11 mouse cellular contexts compared by ENCODE assay signal in the genomic region with DNA sequence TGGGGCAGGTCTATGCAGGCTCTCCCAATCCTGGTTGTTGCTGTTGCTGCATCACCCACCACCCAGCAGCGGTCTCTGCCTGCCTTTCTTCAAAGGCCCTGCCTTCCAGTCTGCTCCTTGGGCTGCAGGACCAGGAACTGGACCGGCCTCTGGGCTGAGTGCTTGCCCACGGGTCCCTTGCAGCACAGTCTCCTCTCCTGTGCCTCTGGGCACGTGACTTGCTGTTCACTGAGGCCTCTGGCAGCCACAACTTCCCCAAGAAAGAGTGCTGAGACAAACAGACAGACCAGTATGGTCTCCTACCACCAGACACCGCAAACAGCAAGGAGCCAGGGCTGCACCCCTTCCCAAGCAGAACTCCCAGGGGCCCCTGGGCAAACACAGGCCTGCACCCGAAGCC. TPM values are rescaled to one million over a fixed set of nuclear protein-coding genes. Genes with fewer than 3 reads are reported as not detected.
DNase-seq lines count a peak whose midpoint lies in the region; ATAC-seq and TF ChIP-seq lines count a peak whose summit lies in the region.
"Had no signal": no experiment of that assay in that cellular context is flagged by ENCODE, and none has a peak within 500 bp of the region (broad histone marks: within the 10 kb centered on the region; RNA-seq: fewer than 3 reads in every experiment).

No protein-coding gene starts in this region.

- peak overlapping the region; percentile 54 for H3K4me2 ChIP-seq in liver, embryonic 11.5 days
- H3K4me2 ChIP-seq in stomach, embryonic 14.5 days (replicated peaks; ENCODE audit: low read depth, low read length): no peak overlapping the region
- H3K4me2 ChIP-seq in forebrain, embryonic 11.5 days (ENCODE audit: low read depth, low read length, severe bottlenecking): no peak overlapping the region
- H3K4me2 ChIP-seq: neural tube, embryonic 13.5 days had no signal

- H3K36me3 ChIP-seq in spleen, adult 2 months (ENCODE audit: control insufficient read depth, insufficient read depth, low read length): no peaks in the 10 kb centered on the region
- no peaks in the 10 kb centered on the region; the same call in 1 of the 2 replicates for H3K36me3 ChIP-seq in liver, embryonic 11.5 days (ENCODE audit: control insufficient read depth, insufficient read depth, low read length)
- H3K36me3 ChIP-seq in stomach, embryonic 14.5 days (ENCODE audit: control insufficient read depth, insufficient read depth, low read length): no peaks in the 10 kb centered on the region
- no peaks in the 10 kb centered on the region for H3K36me3 ChIP-seq in forebrain, embryonic 11.5 days (ENCODE audit: control insufficient read depth, insufficient read depth, low read length)
- H3K36me3 ChIP-seq: neural tube, embryonic 13.5 days had no signal

- no peaks in the 10 kb centered on the region for H3K9me3 ChIP-seq in liver, embryonic 11.5 days (ENCODE audit: control insufficient read depth, low read length)
- no peaks in the 10 kb centered on the region for H3K9me3 ChIP-seq in stomach, embryonic 14.5 days (ENCODE audit: control insufficient read depth, low read depth, low read length)
- H3K9me3 ChIP-seq in forebrain, embryonic 11.5 days (ENCODE audit: control insufficient read depth, low read length): no peaks in the 10 kb centered on the region
- H3K9me3 ChIP-seq: neural tube, embryonic 13.5 days had no signal

- WGBS in spleen, adult 2 months: 30% methylated on average over 6 of the region's 6 CpGs
- WGBS in liver, embryonic 11.5 days: 42% methylated on average over 6 of the region's 6 CpGs
- WGBS in stomach, embryonic 14.5 days: 81% methylated on average over 6 of the region's 6 CpGs
- WGBS in forebrain, embryonic 11.5 days: 73% methylated on average over 6 of the region's 6 CpGs

- H3K4me1 ChIP-seq in spleen, adult 2 months (ENCODE audit: control insufficient read depth, insufficient read depth, insufficient read length): peaks cover 60% of the 10 kb centered on the region
- peaks cover 88% of the 10 kb centered on the region for H3K4me1 ChIP-seq in liver, embryonic 11.5 days (replicated peaks; ENCODE audit: control insufficient read depth, insufficient read depth, low read length)
- peaks cover 36% of the 10 kb centered on the region for H3K4me1 ChIP-seq in stomach, embryonic 14.5 days (ENCODE audit: control insufficient read depth, insufficient read depth, low read length)
- peaks cover 7% of the 10 kb centered on the region for H3K4me1 ChIP-seq in forebrain, embryonic 11.5 days (replicated peaks; ENCODE audit: control insufficient read depth, insufficient read depth, low read length)

- no peak overlapping the region; the same call in 1 of the 2 replicates for H3K4me3 ChIP-seq in gastrocnemius, adult 2 months
- no peak overlapping the region for H3K4me3 ChIP-seq in spleen, adult 2 months (ENCODE audit: extremely low read depth, insufficient read depth, insufficient read length)
- H3K4me3 ChIP-seq in liver, embryonic 11.5 days (ENCODE audit: low read depth, low read length): no peak overlapping the region
- no peak overlapping the region for H3K4me3 ChIP-seq in stomach, embryonic 14.5 days (ENCODE audit: low read depth, low read length)
- H3K4me3 ChIP-seq in forebrain, embryonic 11.5 days (ENCODE audit: low read depth, low read length): no peak overlapping the region
- H3K4me3 ChIP-seq: neural tube, embryonic 13.5 days had no signal

- intact Hi-C loops in gastrocnemius, adult 2 months (cut with DNase I): no loop called here

- ATAC-seq in liver, embryonic 11.5 days (replicated peaks; ENCODE audit: low FRiP score): no peak
- no peak for ATAC-seq in stomach, embryonic 14.5 days (ENCODE audit: insufficient number of reproducible peaks, insufficient read depth, low FRiP score, low read depth)
- no peak for ATAC-seq in forebrain, embryonic 11.5 days (replicated peaks; ENCODE audit: low FRiP score)

- H3K9ac ChIP-seq in liver, embryonic 11.5 days (ENCODE audit: low read depth, low read length): peak overlapping the region; percentile 15
- H3K9ac ChIP-seq in stomach, embryonic 14.5 days (replicated peaks; ENCODE audit: low read depth, low read length): no peak overlapping the region
- no peak overlapping the region for H3K9ac ChIP-seq in forebrain, embryonic 11.5 days (ENCODE audit: low read length)
- H3K9ac ChIP-seq: neural tube, embryonic 13.5 days had no signal

- H3K27ac ChIP-seq in gastrocnemius, adult 2 months: peak overlapping the region; percentile 35
- H3K27ac ChIP-seq in spleen, adult 2 months (ENCODE audit: insufficient read depth, low read length): peak overlapping the region; percentile 15
- peak overlapping the region; percentile 54 for H3K27ac ChIP-seq in liver, embryonic 11.5 days (ENCODE audit: low read depth, low read length)
- peak overlapping the region; percentile 45; the same call in 1 of the 2 replicates for H3K27ac ChIP-seq in stomach, embryonic 14.5 days (ENCODE audit: low read length)
- H3K27ac ChIP-seq in forebrain, embryonic 11.5 days (ENCODE audit: low read depth, low read length): no peak overlapping the region
- H3K27ac ChIP-seq: neural tube, embryonic 13.5 days had no signal

- H3K27me3 ChIP-seq in spleen, adult 2 months (ENCODE audit: control insufficient read depth, insufficient read depth, low read length): no peaks in the 10 kb centered on the region
- H3K27me3 ChIP-seq in liver, embryonic 11.5 days (replicated peaks; ENCODE audit: control insufficient read depth, insufficient read depth, low read length): no peaks in the 10 kb centered on the region
- H3K27me3 ChIP-seq in stomach, embryonic 14.5 days (ENCODE audit: control insufficient read depth, insufficient read depth, low read length): no peaks in the 10 kb centered on the region
- peaks cover 9% of the 10 kb centered on the region for H3K27me3 ChIP-seq in forebrain, embryonic 11.5 days (ENCODE audit: control insufficient read depth, insufficient read depth, low read length)

- no peak for TF ChIP-seq CTCF in gastrocnemius, adult 2 months (IDR thresholded peaks at IDR 0.05)
- TF ChIP-seq CTCF in spleen, adult 2 months (IDR thresholded peaks at IDR 0.05; ENCODE audit: extremely low read depth, insufficient read depth, insufficient read length, insufficient replicate concordance): no peak

- no peak for DNase-seq in gastrocnemius, adult 2 months
- DNase-seq in gastrocnemius, adult 18-20 months (ENCODE audit: low spot score): no peak
- peak in 1 of 2 experiments; percentile 43 for DNase-seq in spleen, adult 2 months (ENCODE audit: low read depth in 1 of 2, low spot score in 2 of 2)
- no peak for DNase-seq in spleen, postnatal 14 days (ENCODE audit: low spot score in 2 of 2)
- no peak for DNase-seq in liver, embryonic 11.5 days (ENCODE audit: low spot score)
- no peak for DNase-seq in forebrain, embryonic 11.5 days (ENCODE audit: low spot score)
- DNase-seq in cerebellum, adult 9-11 months: no peak
- DNase-seq: cerebellum, postnatal 36 days; thymus, postnatal 4 days had no signal

- TF ChIP-seq POLR2A in spleen, adult 2 months (IDR thresholded peaks at IDR 0.05; ENCODE audit: low read depth, low read length): no peak

RNA-seq across cellular contexts. Expression of gene Ldlrap1, which starts 5.5 kb away (rescaled TPM):
- total RNA-seq in gastrocnemius, adult 2 months (2021): 1 to 10 TPM; 5.7 to 6.6 TPM
- 1 to 10 TPM; 3.9 to 5.6 TPM for total RNA-seq in gastrocnemius, adult 18-20 months (2021)
- 26.7 and 29.8 TPM in 2 replicates for polyA plus RNA-seq in spleen, adult 2 months (2012; rRNA removed)
- polyA plus RNA-seq in liver, embryonic 11.5 days (2014; fragmentation: Nextera tagmentation; extraction: Ambion mirVana): 32.2 and 33.3 TPM in 2 replicates
- polyA plus RNA-seq in stomach, embryonic 14.5 days (2014; fragmentation: Nextera tagmentation; extraction: Ambion mirVana): 18.9 and 20.3 TPM in 2 replicates
- 7.4 and 7.9 TPM in 2 replicates for polyA plus RNA-seq in forebrain, embryonic 11.5 days (2014; fragmentation: Nextera tagmentation; extraction: Ambion mirVana)

RNA-seq across cellular contexts. Expression of gene Man1c1, which starts 58.3 kb away (rescaled TPM):
- total RNA-seq in gastrocnemius, adult 2 months (2021): 1 to 10 TPM; 2.9 to 4.2 TPM
- total RNA-seq in gastrocnemius, adult 18-20 months (2021): 1 to 10 TPM; 2.5 to 3.6 TPM
- polyA plus RNA-seq in spleen, adult 2 months (2012; rRNA removed): 6.9 and 7.7 TPM in 2 replicates
- polyA plus RNA-seq in liver, embryonic 11.5 days (2014; fragmentation: Nextera tagmentation; extraction: Ambion mirVana): 3.9 and 4.1 TPM in 2 replicates
- polyA plus RNA-seq in stomach, embryonic 14.5 days (2014; fragmentation: Nextera tagmentation; extraction: Ambion mirVana): 1.7 and 2.5 TPM in 2 replicates
- polyA plus RNA-seq in forebrain, embryonic 11.5 days (2014; fragmentation: Nextera tagmentation; extraction: Ambion mirVana): 5.2 and 5.3 TPM in 2 replicates
